Mouse (Mus musculus) liver, embryonic 13.5 days (tissue): Measurements from ENCODE around the gene Tmem42. TPM values are rescaled to one million over a fixed set of nuclear protein-coding genes. Genes with fewer than 3 reads are reported as not detected.

Experiments
- ATAC-seq: fragments of 200-750 bp; cut with Nextera tagmentation; 2 replicates; pipeline ENCODE4 v1.8.0; 2017; ENCODE audit warnings: low read depth, mild to moderate bottlenecking, moderate number of reproducible peaks, moderate library complexity
- DNase-seq: peaks from one replicate; pipeline ENCODE4 v3.0.0; 2022
- H3K27ac ChIP-seq: fragments of 300-500 bp; sonication (generic); 2 replicates; pipeline ENCODE4 v1.5.1; 2015; ENCODE audit warnings: moderate library complexity, mild to moderate bottlenecking, inconsistent platforms
- H3K27me3 ChIP-seq: fragments of 300-500 bp; sonication (generic); 2 replicates; pipeline ENCODE4 v1.6.1; 2015; ENCODE audit warnings: mild to moderate bottlenecking, inconsistent platforms
- H3K36me3 ChIP-seq: fragments of 300-500 bp; sonication (generic); 2 replicates; pipeline ENCODE4 v1.6.1; 2015; ENCODE audit warnings: mild to moderate bottlenecking, inconsistent platforms
- H3K4me1 ChIP-seq: fragments of 300-500 bp; sonication (generic); replicated peaks from 2 replicates; pipeline ENCODE4 v1.6.1; 2015; ENCODE audit warnings: inconsistent platforms
- H3K4me2 ChIP-seq: fragments of 300-500 bp; sonication (generic); 2 replicates; pipeline ENCODE4 v1.6.1; 2015; ENCODE audit warnings: inconsistent platforms, mild to moderate bottlenecking, moderate library complexity
- H3K4me3 ChIP-seq: fragments of 300-500 bp; sonication (generic); replicated peaks from 2 replicates; pipeline ENCODE4 v1.5.1; 2015; ENCODE audit warnings: mild to moderate bottlenecking, inconsistent platforms
- H3K9ac ChIP-seq: fragments of 300-500 bp; sonication (generic); 2 replicates; pipeline ENCODE4 v1.6.1; 2015; ENCODE audit warnings: mild to moderate bottlenecking, inconsistent platforms
- H3K9me3 ChIP-seq: fragments of 300-500 bp; sonication (generic); replicated peaks from 2 replicates; pipeline ENCODE4 v1.6.1; 2016; ENCODE audit warnings: inconsistent platforms
- WGBS: fragments of 180-500 bp; shearing (Covaris S2); methylation state at CpG from one replicate; pipeline ENCODE4 v1.1.7; 2015; ENCODE audit not compliant: insufficient replicate concordance; 5-methylcytosine and 5-hydroxymethylcytosine counted together
- polyA plus RNA-seq: library from polyadenylated mRNA; unstranded; fragments of >200 nt; fragmentation: Nextera tagmentation; extraction: Ambion mirVana; gene quantifications from 2 replicates; pipeline ENCODE4 v1.2.1, GENCODE M21; 2015

The Tmem42 gene
- 5.9 and 6.4 TPM in 2 replicates for polyA plus RNA-seq

- Histone ChIP-seq H3K9me3 (no peaks in the 10 kb centered on the region), H3K9ac (peak within 1 kb of the TSS; percentile 83), H3K4me2 (peak within 1 kb of the TSS; percentile 87), H3K27me3 (no peaks in the 10 kb centered on the region), H3K36me3 (peaks cover 26% of the 10 kb centered on the region), H3K27ac (peak within 1 kb of the TSS; percentile 88), H3K4me1 (peaks cover 26% of the 10 kb centered on the region), H3K4me3 (peak within 1 kb of the TSS; percentile 78)
- ATAC-seq = peak; percentile 94
- DNase-seq = peak; percentile 82
- under 1% methylated on average over 43 of the region's 69 CpGs for WGBS
These were observed at the start of gene Tmem42 for GRCm38 (mm10) chr9:123020995-123021631. Gene Tmem42, plus strand, starts transcription at chr9:123021326.

GRCm38 (mm10) chr9:122998406-122999192 lies 22.5 kb upstream of the Tmem42 start:
- Histone ChIP-seq H3K4me3 (no peak overlapping the region), H3K27ac (no peak overlapping the region), H3K36me3 (peaks cover 91% of the 10 kb centered on the region), H3K9ac (no peak overlapping the region), H3K4me2 (no peak overlapping the region), H3K4me1 (no peaks in the 10 kb centered on the region), H3K9me3 (no peaks in the 10 kb centered on the region), H3K27me3 (no peaks in the 10 kb centered on the region)
- 82% methylated on average over 10 of the region's 10 CpGs for whole genome bisulfite sequencing
- DNase-seq = no peak
- no peak for ATAC-seq

GRCm38 (mm10) chr9:122999193-122999586 lies 21.9 kb upstream of the Tmem42 start:
- H3K27me3 ChIP-seq = no peaks in the 10 kb centered on the region
- no peak overlapping the region for H3K9ac ChIP-seq
- H3K4me3 ChIP-seq = no peak overlapping the region
- DNase-seq (no peak), ATAC-seq (no peak)
- H3K4me1 ChIP-seq = no peaks in the 10 kb centered on the region
- no peak overlapping the region for H3K27ac ChIP-seq
- 85% methylated on average over 4 of the region's 4 CpGs for WGBS
- no peak overlapping the region for H3K4me2 ChIP-seq
- no peaks in the 10 kb centered on the region for H3K9me3 ChIP-seq
- H3K36me3 ChIP-seq = peaks cover 91% of the 10 kb centered on the region

GRCm38 (mm10) chr9:123004718-123005117 lies 16.4 kb upstream of the Tmem42 start:
- 100% methylated on average over 2 of the region's 2 CpGs for WGBS
- no peak for ATAC-seq
- H3K36me3 ChIP-seq = peaks cover 96% of the 10 kb centered on the region

GRCm38 (mm10) chr9:123006071-123006470 lies 15.1 kb upstream of the Tmem42 start:
- Histone ChIP-seq H3K27ac (no peak overlapping the region), H3K27me3 (no peaks in the 10 kb centered on the region), H3K4me3 (no peak overlapping the region), H3K9me3 (no peaks in the 10 kb centered on the region), H3K4me1 (no peaks in the 10 kb centered on the region), H3K4me2 (no peak overlapping the region), H3K9ac (no peak overlapping the region), H3K36me3 (peaks cover 96% of the 10 kb centered on the region)
- 92% methylated on average over 6 of the region's 6 CpGs for WGBS
- no peak for DNase-seq
- no peak for ATAC-seq

More at GRCm38 (mm10) chr9:123004718-123005117, 16.4 kb upstream of the Tmem42 start:
- Histone ChIP-seq H3K4me1 (no peaks in the 10 kb centered on the region), H3K9me3 (no peaks in the 10 kb centered on the region), H3K27ac (no peak overlapping the region), H3K4me2 (no peak overlapping the region), H3K27me3 (no peaks in the 10 kb centered on the region), H3K9ac (no peak overlapping the region), H3K4me3 (no peak overlapping the region)
- DNase-seq = no peak

GRCm38 (mm10) chr9:123021636-123022379 lies 682 bp downstream of the Tmem42 start:
- Histone ChIP-seq H3K4me3 (peak overlapping the region; percentile 78), H3K4me2 (peak overlapping the region; percentile 87), H3K4me1 (peaks cover 26% of the 10 kb centered on the region), H3K27me3 (no peaks in the 10 kb centered on the region), H3K27ac (no peak overlapping the region), H3K9me3 (no peaks in the 10 kb centered on the region), H3K36me3 (peaks cover 19% of the 10 kb centered on the region), H3K9ac (peak overlapping the region; percentile 53)
- WGBS = 28% methylated on average over 19 of the region's 24 CpGs
- ATAC-seq = no peak
- no peak for DNase-seq

GRCm38 (mm10) chr9:123024201-123024600 lies 3.1 kb downstream of the Tmem42 start:
- no peak overlapping the region for H3K4me2 ChIP-seq
- H3K27ac ChIP-seq = no peak overlapping the region
- no peak overlapping the region for H3K4me3 ChIP-seq
- no peaks in the 10 kb centered on the region for H3K27me3 ChIP-seq
- DNase-seq = no peak
- H3K4me1 ChIP-seq = peaks cover 21% of the 10 kb centered on the region
- ATAC-seq = no peak
- no peak overlapping the region for H3K9ac ChIP-seq
- no peaks in the 10 kb centered on the region for H3K9me3 ChIP-seq
- no peaks in the 10 kb centered on the region; the same call in 1 of the 2 replicates for H3K36me3 ChIP-seq
- WGBS = 68% methylated on average over 2 of the region's 2 CpGs

- ATAC-seq = no peak
- no peak overlapping the region for H3K4me2 ChIP-seq
- H3K36me3 ChIP-seq = no peaks in the 10 kb centered on the region
- no peaks in the 10 kb centered on the region for H3K9me3 ChIP-seq
- DNase-seq = no peak
- 68% methylated on average over 13 of the region's 13 CpGs for WGBS
- no peak overlapping the region for H3K27ac ChIP-seq
- H3K9ac ChIP-seq = no peak overlapping the region
- H3K27me3 ChIP-seq = no peaks in the 10 kb centered on the region
- H3K4me3 ChIP-seq = no peak overlapping the region
- no peaks in the 10 kb centered on the region for H3K4me1 ChIP-seq
These were observed 10.5 kb downstream of the Tmem42 start for GRCm38 (mm10) chr9:123031496-123032246.

GRCm38 (mm10) chr9:123034426-123034825 lies 13.3 kb downstream of the Tmem42 start, which contains the start of gene Tgm4:
Gene Tgm4, plus strand, starts transcription at chr9:123034726.
- no peak for DNase-seq
- no peaks in the 10 kb centered on the region; the same call in 1 of the 2 replicates for H3K27me3 ChIP-seq

GRCm38 (mm10) chr9:123047665-123048064 lies 26.5 kb downstream of the Tmem42 start:
- no peak overlapping the region for H3K27ac ChIP-seq
- DNase-seq (no peak), ATAC-seq (no peak)
- H3K9me3 ChIP-seq = no peaks in the 10 kb centered on the region
- no peak overlapping the region for H3K9ac ChIP-seq
- no peak overlapping the region for H3K4me2 ChIP-seq
- whole genome bisulfite sequencing = 42% methylated on average over 1 of the region's 1 CpGs
- H3K4me1 ChIP-seq = no peaks in the 10 kb centered on the region
- H3K27me3 ChIP-seq = no peaks in the 10 kb centered on the region
- H3K4me3 ChIP-seq = no peak overlapping the region
- no peaks in the 10 kb centered on the region for H3K36me3 ChIP-seq

More at GRCm38 (mm10) chr9:123034426-123034825, 13.3 kb downstream of the Tmem42 start, which contains the start of gene Tgm4:
- Histone ChIP-seq H3K36me3 (no peaks in the 10 kb centered on the region), H3K27ac (no peak within 1 kb of the TSS), H3K4me2 (no peak within 1 kb of the TSS), H3K4me1 (no peaks in the 10 kb centered on the region), H3K4me3 (no peak within 1 kb of the TSS), H3K9ac (no peak within 1 kb of the TSS), H3K9me3 (no peaks in the 10 kb centered on the region)
- 60% methylated on average over 4 of the region's 4 CpGs for WGBS
- no peak for ATAC-seq
